Mouse (Mus musculus): ENCODE data around the gene Ntn5.

- TF ChIP-seq TCF12 (IDR thresholded peaks at IDR 0.05; ENCODE audit: low read depth, low read length): no peak
- TF ChIP-seq E2F4 (IDR thresholded peaks at IDR 0.05; ENCODE audit: insufficient replicate concordance, low read depth, low read length): no peak
- TF ChIP-seq CHD1 (IDR thresholded peaks at IDR 0.05; ENCODE audit: low read depth, low read length): no peak
- TF ChIP-seq MXI1 (IDR thresholded peaks at IDR 0.05; ENCODE audit: low read depth, low read length): no peak
- TF ChIP-seq CTCF (conservative IDR thresholded peaks at IDR 0.05 in 1 of 2, IDR thresholded peaks at IDR 0.05 in 1 of 2; ENCODE audit: low read depth in 2 of 2, low read length in 2 of 2): no peak
- no peak for TF ChIP-seq EP300 (IDR thresholded peaks at IDR 0.05; ENCODE audit: low read length)
- TF ChIP-seq SMC3 (IDR thresholded peaks at IDR 0.05; ENCODE audit: low read depth, low read length): no peak
- TF ChIP-seq MAFK (IDR thresholded peaks at IDR 0.05; ENCODE audit: insufficient replicate concordance, low read length): no peak
- no peak for TF ChIP-seq HCFC1 (IDR thresholded peaks at IDR 0.05; ENCODE audit: low read depth, low read length)
- TF ChIP-seq POLR2A (IDR thresholded peaks at IDR 0.05; ENCODE audit: low read depth, low read length): no peak
Measured at GRCm38 (mm10) chr7:45683396-45684050, at the start of gene Ntn5.

Measured in CH12.LX (cell line).